Mouse (Mus musculus) layer of hippocampus, adult 2 months (tissue): ENCODE results near the gene Otor. TPM values are rescaled to one million over a fixed set of nuclear protein-coding genes. Genes with fewer than 3 reads are reported as not detected.
A peak's percentile ranks its signal among the peaks of the same experiment; 100 is the strongest.

Experiments used
- DNase-seq, 2 experiments: peaks; one replicate each; pipeline ENCODE4 v3.0.0; 2022; ENCODE audit warnings: low spot score in 2 of 2
- H3K27ac ChIP-seq: fragments of 200-600 bp; 2 replicates; pipeline ENCODE4 v1.8.1; 2022
- H3K4me3 ChIP-seq: fragments of 200-600 bp; 2 replicates; pipeline ENCODE4 v1.8.1; 2022; ENCODE audit warnings: mild to moderate bottlenecking
- CTCF ChIP-seq: fragments of 200-600 bp; conservative IDR thresholded peaks from 2 replicates; pipeline ENCODE4 v1.8.1; 2022; ENCODE audit warnings: antibody characterized with exemption, mild to moderate bottlenecking, moderate library complexity
- long read RNA-seq, 2 experiments: library from polyadenylated mRNA; stranded (forward); transcript quantifications; one replicate each; pipeline ENCODE4 v2.0.0; 2021; ENCODE audit warnings: borderline mapping rate in 2 of 2
- total RNA-seq, 2 experiments: library from RNA; stranded (reverse); gene quantifications; 2 replicates each; pipeline ENCODE4 v1.2.3; 2021

Gene Otor
- not detected for total RNA-seq
- long read RNA-seq, experiment 1 = 0 reads
- long read RNA-seq, experiment 2 = 0 reads

DNA sequence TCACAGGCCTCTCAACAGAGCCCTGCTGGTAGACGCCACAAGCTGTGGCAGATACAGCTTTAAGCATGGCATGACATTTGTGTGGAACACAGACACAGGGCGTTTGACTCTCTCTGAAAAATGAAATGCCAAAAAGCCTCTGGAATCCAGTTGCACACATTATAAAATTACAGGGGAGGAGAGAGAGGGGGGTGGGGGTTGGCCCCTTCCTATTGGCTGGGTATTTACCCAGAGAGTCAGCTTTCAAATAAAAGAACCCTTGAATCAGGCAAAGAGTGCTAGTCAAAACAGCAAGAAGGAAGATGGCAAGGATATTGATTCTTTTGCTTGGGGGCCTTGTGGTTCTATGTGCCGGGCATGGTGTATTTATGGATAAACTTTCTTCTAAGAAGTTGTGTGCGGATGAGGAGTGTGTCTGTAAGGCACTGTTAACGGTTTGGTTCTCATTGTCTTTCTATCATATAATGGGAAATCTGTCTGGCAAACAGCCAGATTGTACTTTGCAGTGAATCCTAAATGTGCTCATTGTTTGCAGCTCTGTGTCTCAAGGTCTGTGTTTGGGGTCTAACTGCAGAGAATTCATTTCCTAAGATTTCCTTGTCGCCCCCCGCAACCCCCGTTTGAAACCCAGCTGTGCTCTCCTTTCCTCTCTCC is at the start of gene Otor:
Gene Otor (plus strand): TSS at position 276 of the 654 bp plus-strand sequence.
- Histone ChIP-seq H3K27ac (no peak within 1 kb of the TSS), H3K4me3 (no peak within 1 kb of the TSS)
- DNase-seq = no peak
- no peak for TF ChIP-seq CTCF

DNA sequence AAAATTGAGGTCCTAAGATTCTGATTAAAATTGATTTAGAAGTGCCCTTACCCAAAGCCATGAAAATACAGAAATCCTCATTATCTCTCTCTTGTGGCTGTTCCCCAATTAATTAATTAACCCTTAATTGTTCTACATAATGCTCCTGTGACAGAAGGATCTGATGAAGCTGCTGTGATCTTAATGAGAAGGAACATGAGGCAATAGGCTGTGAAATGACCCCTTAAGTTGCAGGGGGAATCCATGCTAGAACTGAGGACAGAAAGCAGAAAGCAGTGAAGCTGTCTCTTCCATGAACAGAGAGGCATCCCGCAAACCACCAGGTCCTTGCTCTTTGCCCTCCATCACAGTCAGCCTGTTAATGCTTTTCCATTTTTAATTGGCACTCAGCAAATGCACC is 47.0 kb upstream of the Otor start:
- no peak for DNase-seq
- no peak overlapping the region for H3K4me3 ChIP-seq
- no peak for TF ChIP-seq CTCF
- no peak overlapping the region for H3K27ac ChIP-seq

DNA sequence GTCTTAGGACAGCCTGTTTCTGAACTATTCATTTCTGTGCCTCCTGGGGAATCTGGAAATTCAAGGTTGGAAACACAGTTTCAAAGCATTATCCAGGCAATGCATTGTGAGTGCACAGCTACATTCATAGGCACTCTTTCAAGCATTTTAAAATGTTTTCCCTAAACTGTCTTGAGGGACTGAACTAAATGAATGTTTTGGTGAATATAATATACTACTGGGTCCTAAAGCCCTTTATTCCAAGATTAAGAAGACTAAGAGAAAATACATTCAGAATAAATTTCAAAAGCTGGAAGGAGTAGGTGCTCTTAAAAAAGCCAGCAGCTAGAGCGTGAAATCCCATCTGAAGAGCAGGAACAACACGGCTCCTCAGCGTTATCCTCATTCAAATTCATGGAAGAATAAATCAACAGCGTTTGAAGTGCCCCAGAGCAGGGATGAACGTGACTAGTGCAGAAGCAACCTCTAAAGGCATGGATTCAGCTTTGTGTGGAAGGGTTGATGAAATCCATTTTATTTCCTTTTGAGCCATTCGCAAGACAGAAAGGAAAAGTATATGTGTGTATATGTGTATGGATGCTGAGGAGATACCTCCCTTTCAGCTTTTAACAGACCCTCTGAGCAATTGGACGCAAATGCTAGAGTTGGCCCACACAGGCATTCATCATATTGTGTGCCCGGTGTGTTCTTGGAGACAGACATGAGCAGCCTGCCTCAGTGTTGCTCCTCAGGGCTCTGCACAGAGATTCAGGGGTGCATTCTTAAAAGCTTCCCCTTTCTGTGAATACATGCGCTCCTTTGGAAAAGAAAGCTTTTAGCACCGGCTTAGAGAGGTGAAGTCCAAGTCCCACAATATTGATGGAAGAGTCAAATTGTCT is 45.7 kb upstream of the Otor start:
- TF ChIP-seq CTCF = no peak
- peak in 1 of 2 experiments; percentile 11 for DNase-seq
- peak overlapping the region; percentile 69 for H3K27ac ChIP-seq

DNA sequence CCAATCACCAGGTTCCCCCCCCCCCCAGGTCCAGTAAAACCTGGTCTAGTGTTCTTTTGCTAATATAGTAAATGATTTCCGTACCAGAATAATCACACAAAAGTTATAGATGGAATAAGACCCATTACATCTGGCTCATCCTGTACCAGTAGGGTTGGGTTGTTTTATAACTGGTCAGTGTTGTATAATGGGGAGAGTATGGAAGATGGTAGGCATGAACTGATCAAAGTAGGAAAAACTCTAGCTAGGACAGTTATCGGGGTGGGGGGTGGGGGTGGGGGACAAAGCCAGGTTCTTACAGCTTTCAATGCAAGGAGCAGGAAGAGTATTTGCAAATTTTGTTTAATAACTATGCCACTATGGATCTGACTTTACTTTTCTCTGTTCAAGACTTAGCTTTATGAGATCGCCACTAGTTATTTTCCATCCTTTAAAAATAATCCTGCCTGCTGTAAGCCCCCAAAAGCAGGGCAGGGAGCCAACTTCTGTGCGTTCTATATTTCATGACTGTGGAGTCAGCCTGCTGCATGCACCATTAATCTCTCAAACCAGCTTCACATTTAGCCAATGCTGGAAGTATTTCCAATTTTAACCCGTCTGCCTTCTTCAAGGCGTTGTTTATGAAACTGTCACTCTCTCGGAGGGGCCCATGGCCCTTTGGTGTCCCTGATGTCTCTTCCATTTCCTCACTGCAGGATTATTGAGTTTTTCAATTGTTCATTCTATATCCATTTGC is 43.8 kb upstream of the Otor start:
- no peak for TF ChIP-seq CTCF
- Histone ChIP-seq H3K27ac (peak overlapping the region; percentile 61), H3K4me3 (no peak overlapping the region)
- DNase-seq = peak in 1 of 2 experiments; percentile 10

More for the DNA sequence above, 45.7 kb upstream of the Otor start:
- no peak overlapping the region for H3K4me3 ChIP-seq

DNA sequence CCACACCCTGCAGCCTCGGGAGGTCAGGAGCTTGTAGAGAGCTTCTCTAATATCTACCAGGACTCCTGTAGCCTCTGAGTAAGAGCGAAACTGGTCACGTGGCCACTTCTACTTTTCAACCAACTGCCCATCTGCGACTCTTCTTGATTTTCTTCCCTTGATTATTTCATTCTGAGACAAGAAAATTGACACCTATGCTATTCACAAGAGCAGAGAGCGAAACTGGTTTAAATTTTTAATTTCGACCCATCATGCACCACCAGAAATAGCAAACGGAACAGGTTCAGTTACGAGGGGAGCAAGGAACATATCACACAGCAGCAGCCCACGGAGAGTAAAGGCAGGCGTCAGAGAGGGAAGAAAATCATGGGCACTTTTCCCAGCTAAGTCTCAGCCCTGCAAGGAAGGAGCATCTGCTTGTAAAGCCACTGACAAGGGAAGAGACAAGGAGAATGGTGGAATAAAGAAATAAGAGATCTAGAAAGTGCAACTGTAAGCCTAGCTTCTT is 43.1 kb upstream of the Otor start:
- no peak for TF ChIP-seq CTCF
- peak overlapping the region; percentile 61 for H3K27ac ChIP-seq
- peak; percentile 9 to 37 for DNase-seq
- H3K4me3 ChIP-seq = no peak overlapping the region

DNA sequence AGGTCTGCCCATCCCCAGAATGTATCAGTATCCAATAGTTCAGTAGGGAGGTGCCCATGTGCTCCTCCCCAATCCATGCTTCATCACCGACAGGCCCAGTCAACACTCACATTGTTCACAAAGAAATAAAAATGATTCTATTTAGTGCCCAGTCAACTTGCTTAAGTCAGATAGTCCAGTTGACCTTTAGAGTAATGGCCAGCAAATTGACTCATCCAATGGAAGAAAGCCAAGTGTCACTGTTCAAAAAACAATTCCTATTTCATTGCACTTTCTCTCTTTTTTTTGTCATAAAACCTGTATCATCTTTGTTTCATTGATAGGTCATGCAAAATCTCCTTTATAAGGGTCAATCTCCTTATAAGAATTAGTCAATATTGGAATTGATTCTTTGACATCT is 36.7 kb upstream of the Otor start:
- H3K27ac ChIP-seq = no peak overlapping the region
- TF ChIP-seq CTCF = no peak
- no peak for DNase-seq
- H3K4me3 ChIP-seq = no peak overlapping the region

DNA sequence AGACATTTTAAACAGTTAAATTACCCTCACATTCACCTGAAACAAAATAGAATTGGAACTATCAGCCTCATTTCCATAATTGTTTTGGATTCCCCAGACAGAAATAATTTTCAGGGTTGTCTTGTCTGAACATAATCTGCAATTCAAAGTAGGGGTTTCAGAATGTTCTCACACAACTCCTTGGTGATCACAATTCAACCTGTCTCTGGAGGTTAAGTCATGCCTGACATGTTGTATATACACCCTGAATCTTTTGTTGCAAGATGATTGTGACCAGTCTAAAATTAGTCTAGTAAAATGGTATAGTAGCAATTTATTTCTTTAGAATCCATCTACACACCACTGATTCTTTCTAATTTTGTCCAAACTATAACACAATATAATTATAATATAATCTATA is 23.0 kb upstream of the Otor start:
- no peak for DNase-seq
- H3K27ac ChIP-seq = no peak overlapping the region
- no peak overlapping the region for H3K4me3 ChIP-seq
- no peak for TF ChIP-seq CTCF

DNA sequence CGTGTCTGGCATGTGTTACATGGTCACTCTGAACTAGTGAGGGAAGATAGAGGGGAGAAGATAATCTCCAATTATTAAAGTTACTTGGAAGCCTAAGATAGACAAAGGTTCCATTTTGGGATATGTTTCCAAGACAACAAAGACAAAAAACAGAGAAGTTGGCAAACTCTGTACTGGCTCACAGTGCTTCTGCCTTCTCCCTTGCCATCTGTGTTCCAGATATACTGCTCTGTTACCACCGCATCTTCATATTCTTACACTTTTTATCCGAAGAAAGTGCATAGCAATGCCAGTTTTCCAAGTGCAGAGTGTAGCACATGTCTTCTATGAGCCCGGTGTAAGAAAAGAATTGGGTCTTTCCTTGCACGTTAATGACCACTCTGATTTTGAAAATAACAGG is 21.5 kb upstream of the Otor start:
- no peak for TF ChIP-seq CTCF
- no peak overlapping the region for H3K4me3 ChIP-seq
- DNase-seq = peak; percentile 20 to 47
- peak overlapping the region; percentile 61 for H3K27ac ChIP-seq

DNA sequence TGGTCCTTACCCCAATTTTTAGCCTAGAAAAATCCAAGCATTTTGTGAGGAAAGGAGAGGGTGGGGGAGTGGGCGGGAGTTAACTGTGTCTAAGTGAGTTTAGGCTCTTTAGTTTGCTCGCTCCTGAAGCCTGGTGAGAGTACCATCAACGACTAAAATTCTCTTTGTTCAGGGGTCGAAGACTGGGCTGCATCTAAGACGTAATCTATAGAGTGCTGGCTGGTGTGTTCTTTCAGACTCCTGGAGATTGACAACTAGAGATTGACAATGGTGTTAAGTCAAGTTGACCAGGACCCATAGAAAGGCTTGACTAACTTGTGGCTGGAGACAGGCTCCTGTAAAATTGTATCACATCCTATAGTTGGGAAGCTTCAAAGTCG is 15.9 kb upstream of the Otor start:
- no peak for DNase-seq
- no peak for TF ChIP-seq CTCF
- peak overlapping the region; percentile 98 for H3K4me3 ChIP-seq
- H3K27ac ChIP-seq = peak overlapping the region; percentile 89; the same call in 1 of the 2 replicates

DNA sequence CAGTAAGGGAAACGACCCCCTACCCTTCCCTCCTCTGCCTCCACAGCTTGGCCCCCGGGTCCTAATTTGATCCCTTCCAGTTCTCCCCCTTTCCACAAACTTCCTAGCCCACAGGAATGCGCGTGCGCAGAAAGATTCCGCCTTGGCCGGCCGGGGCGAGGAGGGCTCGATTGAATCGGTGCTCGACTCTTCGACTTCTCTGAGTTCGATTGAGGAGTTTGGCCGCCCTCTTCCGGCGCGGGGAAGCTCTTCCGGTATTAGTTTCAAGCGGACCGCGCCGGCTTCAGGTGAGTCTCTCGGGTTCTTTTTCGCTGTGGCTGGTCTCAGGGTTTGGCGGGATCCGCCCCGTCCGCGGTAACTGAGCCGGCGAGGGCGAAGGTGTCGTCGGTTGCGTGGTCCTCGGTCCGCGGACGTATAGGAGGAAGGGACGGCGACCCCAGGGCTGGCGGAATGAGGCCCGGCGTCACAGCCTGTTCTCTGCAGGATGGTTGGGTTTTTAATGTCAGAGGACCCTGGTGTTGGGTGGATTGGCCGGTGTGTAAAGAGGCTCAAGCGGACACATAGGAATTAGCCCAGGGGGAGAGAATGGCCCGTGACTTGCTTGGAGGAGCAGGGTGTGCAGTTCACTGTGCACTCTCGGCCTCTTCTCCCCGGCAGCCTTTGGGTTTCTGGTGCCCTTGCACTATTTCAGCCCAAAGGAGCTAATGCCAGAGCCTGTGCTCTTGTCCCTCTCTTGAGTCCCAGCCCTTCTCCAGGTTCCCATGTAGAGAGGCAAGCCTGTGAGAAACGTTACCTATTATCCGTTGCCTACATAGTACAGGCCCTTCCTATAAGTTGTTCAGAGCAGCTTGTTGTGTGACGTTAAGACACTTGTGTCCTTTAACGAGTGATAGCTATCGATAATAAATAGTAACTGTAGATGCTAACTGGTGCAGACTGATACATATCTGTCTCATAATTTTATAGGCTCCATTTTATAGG is 15.2 kb upstream of the Otor start, which contains the start of gene Snrpb2:
Gene Snrpb2 (plus strand): TSS at position 228 of the 981 bp plus-strand sequence.
- DNase-seq = peak; percentile 86 to 89
- peak within 1 kb of the TSS; percentile 89 for H3K27ac ChIP-seq
- H3K4me3 ChIP-seq = peak within 1 kb of the TSS; percentile 98
- peak; percentile 58 for TF ChIP-seq CTCF

DNA sequence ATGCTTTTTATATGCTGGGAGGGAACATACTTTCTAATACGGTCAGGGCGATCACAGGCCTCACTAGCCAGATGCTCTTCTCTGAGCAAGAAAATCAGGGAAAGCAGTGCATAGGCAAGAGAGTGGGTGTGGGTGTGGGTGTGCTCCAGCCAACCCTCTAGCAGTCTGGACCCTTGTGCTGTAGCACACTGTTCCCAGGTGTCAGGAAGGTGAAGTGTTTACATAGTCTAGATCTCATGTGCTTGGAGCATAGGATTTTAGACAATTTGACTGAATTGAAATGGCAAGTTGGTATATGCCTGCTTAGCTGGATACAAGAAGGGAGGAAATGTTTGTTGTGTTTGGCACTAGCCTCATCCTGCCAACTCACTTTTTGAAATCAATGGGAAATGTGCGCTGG is 12.4 kb upstream of the Otor start:
- TF ChIP-seq CTCF = no peak
- DNase-seq = no peak
- Histone ChIP-seq H3K27ac (no peak overlapping the region), H3K4me3 (no peak overlapping the region)
